Mouse (Mus musculus) neural tube, embryonic 14.5 days (tissue): ENCODE data around the gene 2310022A10Rik. TPM values are rescaled to one million over a fixed set of nuclear protein-coding genes. Genes with fewer than 3 reads are reported as not detected.

ENCODE experiments used
- ATAC-seq: fragments of 200-750 bp; cut with Nextera tagmentation; 2 replicates; pipeline ENCODE4 v1.8.0; 2017; ENCODE audit warnings: low read depth, mild to moderate bottlenecking, moderate TSS enrichment, moderate library complexity
- H3K27ac ChIP-seq: fragments of 300-500 bp; sonication (generic); 2 replicates; pipeline ENCODE4 v1.5.1; 2014; ENCODE audit warnings: low read depth, mild to moderate bottlenecking, control low read depth, low read length, moderate library complexity, mixed read lengths
- H3K27me3 ChIP-seq: fragments of 300-500 bp; sonication (generic); 2 replicates; pipeline ENCODE4 v1.6.1; 2014; ENCODE audit warnings: low read length; ENCODE audit not compliant: control insufficient read depth, insufficient read depth
- H3K36me3 ChIP-seq: fragments of 300-500 bp; sonication (generic); 2 replicates; pipeline ENCODE4 v1.6.1; 2014; ENCODE audit warnings: low read length, mixed read lengths; ENCODE audit not compliant: control insufficient read depth, insufficient read depth
- H3K4me1 ChIP-seq: fragments of 300-500 bp; sonication (generic); 2 replicates; pipeline ENCODE4 v1.6.1; 2014; ENCODE audit warnings: low read length; ENCODE audit not compliant: control insufficient read depth, insufficient read depth
- H3K4me2 ChIP-seq: fragments of 300-500 bp; sonication (generic); 2 replicates; pipeline ENCODE4 v1.6.1; 2014; ENCODE audit warnings: mild to moderate bottlenecking, low read depth, low read length, control low read depth
- H3K4me3 ChIP-seq: fragments of 300-500 bp; sonication (generic); 2 replicates; pipeline ENCODE4 v1.5.1; 2014; ENCODE audit warnings: low read depth, low read length, control low read depth, mixed read lengths
- H3K9ac ChIP-seq: fragments of 300-500 bp; sonication (generic); replicated peaks from 2 replicates; pipeline ENCODE4 v1.6.1; 2014; ENCODE audit warnings: low read depth, mild to moderate bottlenecking, control low read depth, low read length, mixed read lengths
- H3K9me3 ChIP-seq: fragments of 300-500 bp; sonication (generic); 2 replicates; pipeline ENCODE4 v1.6.1; 2016; ENCODE audit warnings: low read length; ENCODE audit not compliant: control insufficient read depth
- WGBS: fragments of 180-500 bp; shearing (Covaris S2); extraction: QIAGEN DNeasy Blood & Tissue Kit; methylation state at CpG from one replicate; pipeline ENCODE4 v1.1.7; 2014; 5-methylcytosine and 5-hydroxymethylcytosine counted together
- polyA plus RNA-seq: library from polyadenylated mRNA; unstranded; fragments of >200 nt; fragmentation: Nextera tagmentation; extraction: Ambion mirVana; gene quantifications from 2 replicates; pipeline ENCODE4 v1.2.1, GENCODE M21; 2014

Gene 2310022A10Rik
- 27.2 TPM in 2 replicates for polyA plus RNA-seq

GRCm38 (mm10) chr7:27552931-27553513 is at the start of gene 2310022A10Rik, which contains the start of gene Pld3:
Gene 2310022A10Rik (plus strand): TSS chr7:27553233.
Gene Pld3 (minus strand): TSS chr7:27553218.
- H3K27ac ChIP-seq: no peak within 1 kb of the TSS
- peak within 1 kb of the TSS; percentile 68 for H3K4me2 ChIP-seq
- no peaks in the 10 kb centered on the region for H3K27me3 ChIP-seq
- peaks cover 6% of the 10 kb centered on the region; the same call in 1 of the 2 replicates for H3K36me3 ChIP-seq
- under 1% methylated on average over 41 of the region's 41 CpGs for WGBS
- H3K9me3 ChIP-seq: no peaks in the 10 kb centered on the region
- peak; percentile 100 for ATAC-seq
- peaks cover 7% of the 10 kb centered on the region; the same call in 1 of the 2 replicates for H3K4me1 ChIP-seq
- H3K9ac ChIP-seq: peak within 1 kb of the TSS; percentile 54
- H3K4me3 ChIP-seq: peak within 1 kb of the TSS; percentile 48

DNA sequence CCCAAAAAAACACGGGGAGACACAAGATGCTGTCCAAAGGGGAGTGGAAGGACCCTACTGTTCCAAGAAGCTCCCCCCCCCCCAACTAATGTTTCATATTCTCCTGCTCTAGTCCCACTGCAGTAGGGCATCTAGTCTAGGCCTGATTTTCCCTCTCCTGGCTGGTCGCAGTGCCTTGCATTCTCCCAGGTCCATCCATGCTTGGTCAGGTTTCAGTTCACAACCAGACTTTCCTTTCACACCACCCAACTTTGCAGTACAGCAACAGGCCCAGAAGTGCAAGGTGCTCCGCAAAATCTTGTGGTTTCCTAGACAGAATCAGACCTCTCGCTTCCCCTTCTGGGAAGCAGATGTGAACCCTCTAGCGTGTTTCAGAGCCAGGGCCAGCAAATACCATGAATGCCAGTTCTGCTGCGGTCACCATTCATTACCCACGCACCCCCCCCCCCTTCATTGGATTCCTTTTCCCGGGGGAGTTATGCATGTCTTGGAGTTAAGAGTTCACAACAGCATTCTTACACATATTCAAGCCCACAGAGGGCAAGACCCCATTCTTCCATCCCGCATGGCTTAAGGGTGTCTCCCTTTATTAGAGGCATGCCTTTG is 46.2 kb upstream of the 2310022A10Rik start:
- no peak overlapping the region for H3K4me3 ChIP-seq
- H3K4me1 ChIP-seq: no peaks in the 10 kb centered on the region; the same call in 1 of the 2 replicates
- 0 out of 2 replicates have a peak, but pooled peaks have one; percentile 12 for ATAC-seq
- no peaks in the 10 kb centered on the region for H3K27me3 ChIP-seq
- 42% methylated on average over 9 of the region's 9 CpGs for WGBS
- H3K9ac ChIP-seq: no peak overlapping the region
- no peaks in the 10 kb centered on the region for H3K9me3 ChIP-seq
- H3K27ac ChIP-seq: no peak overlapping the region; the same call in 1 of the 2 replicates
- H3K4me2 ChIP-seq: peak overlapping the region; percentile 46
- no peaks in the 10 kb centered on the region for H3K36me3 ChIP-seq

DNA sequence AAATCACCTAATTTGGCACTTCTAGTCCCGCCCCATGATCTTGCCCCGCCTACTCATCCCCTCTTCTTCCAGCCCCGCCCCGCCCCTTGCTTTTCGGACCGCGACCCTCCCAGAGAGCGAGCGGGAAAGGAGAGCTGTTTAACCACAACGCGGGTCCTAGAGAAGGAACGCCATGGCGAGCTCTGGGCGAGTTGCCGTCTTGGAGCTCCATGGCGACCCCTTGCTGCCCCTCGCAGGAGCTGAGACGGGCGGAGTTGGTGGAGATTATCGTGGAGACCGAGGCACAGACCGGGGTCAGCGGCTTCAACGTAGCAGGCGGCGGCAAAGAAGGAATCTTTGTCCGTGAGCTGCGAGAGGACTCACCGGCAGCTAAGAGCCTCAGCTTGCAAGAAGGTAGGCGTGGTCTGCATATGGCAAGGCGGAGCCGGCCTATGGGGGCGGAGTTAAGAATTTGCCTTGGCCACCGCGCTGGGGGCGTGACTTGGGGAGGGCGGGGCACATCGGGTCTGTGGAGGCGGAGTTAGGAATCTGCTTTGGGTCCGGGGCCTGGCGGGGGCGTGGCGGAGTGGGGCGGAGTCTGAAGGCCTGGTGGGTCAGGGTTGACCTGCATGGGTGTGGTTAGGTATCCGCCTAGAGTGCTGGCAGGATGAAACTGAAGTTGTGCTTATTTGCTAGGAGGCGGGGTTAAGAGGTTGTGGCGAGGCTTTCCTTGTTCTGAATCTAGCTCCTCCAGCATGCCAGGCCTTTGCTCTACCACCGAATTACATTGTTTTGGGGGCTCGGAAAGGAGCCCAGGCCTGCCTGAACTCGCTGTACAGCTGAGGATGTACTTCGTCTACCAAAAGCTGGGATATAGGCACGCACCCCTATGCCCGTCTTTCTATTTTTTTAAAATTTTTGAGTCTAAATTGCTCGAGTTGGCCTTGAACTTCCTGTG is 45.1 kb upstream of the 2310022A10Rik start:
- Histone ChIP-seq H3K27ac (peak overlapping the region; percentile 79), H3K4me3 (peak overlapping the region; percentile 38), H3K36me3 (no peaks in the 10 kb centered on the region), H3K4me2 (peak overlapping the region; percentile 46), H3K9me3 (no peaks in the 10 kb centered on the region), H3K9ac (peak overlapping the region; percentile 51), H3K4me1 (no peaks in the 10 kb centered on the region; the same call in 1 of the 2 replicates), H3K27me3 (no peaks in the 10 kb centered on the region)
- WGBS: 1% methylated on average over 51 of the region's 54 CpGs
- ATAC-seq: peak; percentile 89

DNA sequence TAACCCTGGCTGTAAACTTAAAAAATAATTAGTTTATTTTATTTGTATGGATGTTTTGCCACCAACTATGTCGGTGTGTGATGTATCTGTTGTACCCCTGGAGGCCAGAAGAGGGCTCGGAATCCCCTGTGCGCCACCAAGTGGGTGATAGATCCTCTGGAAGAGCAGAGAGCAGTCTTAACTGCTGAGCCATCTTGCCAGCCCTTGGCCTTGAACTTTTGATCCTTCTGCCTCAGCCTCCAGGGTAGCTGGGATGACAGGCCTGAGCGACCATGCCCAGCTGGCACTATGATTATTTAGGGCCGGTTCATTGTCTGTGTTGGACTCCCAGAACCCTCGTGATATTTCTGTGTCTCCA is 44.4 kb upstream of the 2310022A10Rik start:
- no peaks in the 10 kb centered on the region for H3K9me3 ChIP-seq
- ATAC-seq: peak; percentile 48
- no peaks in the 10 kb centered on the region for H3K27me3 ChIP-seq
- H3K9ac ChIP-seq: no peak overlapping the region
- peak overlapping the region; percentile 46; the same call in 1 of the 2 replicates for H3K4me2 ChIP-seq
- no peak overlapping the region for H3K4me3 ChIP-seq
- H3K36me3 ChIP-seq: no peaks in the 10 kb centered on the region
- H3K27ac ChIP-seq: no peak overlapping the region
- no peaks in the 10 kb centered on the region; the same call in 1 of the 2 replicates for H3K4me1 ChIP-seq
- 26% methylated on average over 6 of the region's 6 CpGs for WGBS

DNA sequence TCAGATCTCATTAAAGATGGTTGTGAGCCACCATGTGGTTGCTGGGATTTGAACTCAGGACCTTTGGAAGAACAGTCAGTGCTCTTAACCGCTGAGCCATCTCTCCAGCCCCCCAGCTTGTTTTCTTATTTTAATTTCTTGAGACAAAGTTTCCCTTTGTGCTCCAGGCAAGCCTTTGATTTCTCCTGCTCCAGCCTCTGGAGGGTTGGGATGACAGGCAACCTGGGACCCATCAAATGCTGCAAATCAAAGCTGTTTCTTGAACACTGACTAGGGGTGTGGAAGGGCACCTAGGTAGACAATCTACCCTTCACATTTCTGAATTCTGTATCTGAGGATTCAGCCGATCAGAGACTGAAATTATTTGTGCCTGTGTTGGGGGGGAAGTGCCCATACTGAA is 42.2 kb upstream of the 2310022A10Rik start:
- Histone ChIP-seq H3K27me3 (no peaks in the 10 kb centered on the region), H3K4me1 (no peaks in the 10 kb centered on the region; the same call in 1 of the 2 replicates)
- 81% methylated on average over 2 of the region's 2 CpGs for WGBS

GRCm38 (mm10) chr7:27514961-27515360 is 38.1 kb upstream of the 2310022A10Rik start:
- Histone ChIP-seq H3K27ac (no peak overlapping the region), H3K9me3 (no peaks in the 10 kb centered on the region), H3K4me2 (no peak overlapping the region), H3K36me3 (no peaks in the 10 kb centered on the region), H3K4me3 (no peak overlapping the region), H3K27me3 (no peaks in the 10 kb centered on the region), H3K9ac (no peak overlapping the region), H3K4me1 (no peaks in the 10 kb centered on the region)
- ATAC-seq: no peak
- WGBS: 77% methylated on average over 9 of the region's 9 CpGs

More for the DNA sequence above, 42.2 kb upstream of the 2310022A10Rik start:
- Histone ChIP-seq H3K27ac (no peak overlapping the region), H3K9me3 (no peaks in the 10 kb centered on the region), H3K9ac (no peak overlapping the region), H3K4me3 (no peak overlapping the region), H3K4me2 (no peak overlapping the region), H3K36me3 (no peaks in the 10 kb centered on the region)
- ATAC-seq: no peak

DNA sequence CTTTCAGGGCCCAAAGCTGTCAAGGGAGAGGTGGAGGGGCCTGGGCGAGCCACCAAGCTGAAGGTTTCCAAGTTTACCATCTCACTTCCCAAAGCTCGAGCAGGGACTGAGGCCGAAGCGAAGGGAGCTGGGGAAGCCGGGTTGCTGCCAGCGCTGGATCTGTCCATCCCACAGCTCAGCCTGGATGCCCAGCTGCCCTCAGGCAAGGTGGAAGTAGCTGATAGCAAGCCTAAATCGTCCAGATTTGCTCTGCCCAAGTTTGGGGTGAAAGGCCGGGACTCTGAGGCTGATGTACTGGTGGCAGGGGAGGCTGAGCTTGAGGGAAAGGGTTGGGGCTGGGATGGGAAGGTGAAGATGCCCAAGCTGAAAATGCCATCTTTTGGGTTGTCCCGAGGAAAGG is 34.7 kb upstream of the 2310022A10Rik start:
- no peak for ATAC-seq
- Histone ChIP-seq H3K9me3 (no peaks in the 10 kb centered on the region), H3K4me3 (no peak overlapping the region), H3K27me3 (no peaks in the 10 kb centered on the region), H3K27ac (no peak overlapping the region), H3K9ac (no peak overlapping the region), H3K36me3 (no peaks in the 10 kb centered on the region), H3K4me2 (no peak overlapping the region), H3K4me1 (no peaks in the 10 kb centered on the region)
- 84% methylated on average over 9 of the region's 9 CpGs for WGBS

GRCm38 (mm10) chr7:27520104-27520503 is 32.9 kb upstream of the 2310022A10Rik start:
- ATAC-seq: no peak
- no peak overlapping the region for H3K4me3 ChIP-seq
- H3K36me3 ChIP-seq: no peaks in the 10 kb centered on the region
- H3K9me3 ChIP-seq: no peaks in the 10 kb centered on the region
- no peaks in the 10 kb centered on the region for H3K4me1 ChIP-seq
- H3K27me3 ChIP-seq: no peaks in the 10 kb centered on the region
- no peak overlapping the region for H3K9ac ChIP-seq
- no peak overlapping the region for H3K4me2 ChIP-seq
- no peak overlapping the region for H3K27ac ChIP-seq
